Mouse (Mus musculus) midbrain, embryonic 10.5 days (tissue): ENCODE measurements at regions not wholly inside any gene's neighbourhood (a gene's known extent, or its start where the extent isn't known, plus 50 kb on each side); places are given as distances from the start of the nearest gene placed in this dataset.

Experiments
- DNase-seq: peaks from one replicate; pipeline ENCODE4 v3.0.0-alpha.2; 2017; ENCODE audit warnings: low spot score
- H3K27ac ChIP-seq: fragments of 300-500 bp; sonication (generic); replicated peaks from 2 replicates; pipeline ENCODE4 v1.5.1; 2016; ENCODE audit warnings: mild to moderate bottlenecking
- H3K27me3 ChIP-seq: fragments of 300-500 bp; sonication (generic); 2 replicates; pipeline ENCODE4 v1.6.1; 2016; ENCODE audit warnings: low read depth, mild to moderate bottlenecking; ENCODE audit not compliant: poor library complexity, severe bottlenecking
- H3K36me3 ChIP-seq: fragments of 300-500 bp; sonication (generic); 2 replicates; pipeline ENCODE4 v1.6.1; 2016; ENCODE audit warnings: mild to moderate bottlenecking, moderate library complexity
- H3K4me1 ChIP-seq: fragments of 300-500 bp; sonication (generic); 2 replicates; pipeline ENCODE4 v1.6.1; 2016
- H3K4me3 ChIP-seq: fragments of 300-500 bp; sonication (generic); 2 replicates; pipeline ENCODE4 v1.5.1; 2016; ENCODE audit warnings: mild to moderate bottlenecking, moderate library complexity
- H3K9me3 ChIP-seq: fragments of 300-500 bp; sonication (generic); replicated peaks from 2 replicates; pipeline ENCODE4 v1.6.1; 2016; ENCODE audit warnings: mild to moderate bottlenecking
- WGBS: fragments of 180-500 bp; shearing (Covaris S2); methylation state at CpG from one replicate; pipeline ENCODE4 v1.1.7; 2016; 5-methylcytosine and 5-hydroxymethylcytosine counted together

- H3K27ac ChIP-seq = peak overlapping the region; percentile 84
- 19% methylated on average over 7 of the region's 7 CpGs for WGBS
- no peaks in the 10 kb centered on the region for H3K9me3 ChIP-seq
- peak overlapping the region; percentile 27; the same call in 1 of the 2 replicates for H3K4me3 ChIP-seq
- peaks cover 39% of the 10 kb centered on the region for H3K4me1 ChIP-seq
- peak; percentile 29 for DNase-seq
- H3K36me3 ChIP-seq = no peaks in the 10 kb centered on the region
- H3K27me3 ChIP-seq = peaks cover 10% of the 10 kb centered on the region; the same call in 1 of the 2 replicates
Observed at GRCm38 (mm10) chr11:57583636-57584277, 61.5 kb upstream of the Galnt10 start.

GRCm38 (mm10) chr11:57585646-57586045, 59.6 kb upstream of the Galnt10 start:
- WGBS = 82% methylated on average over 3 of the region's 3 CpGs
- no peak for DNase-seq
- Histone ChIP-seq H3K27ac (no peak overlapping the region), H3K9me3 (no peaks in the 10 kb centered on the region), H3K36me3 (no peaks in the 10 kb centered on the region), H3K4me1 (peaks cover 39% of the 10 kb centered on the region), H3K27me3 (peaks cover 10% of the 10 kb centered on the region; the same call in 1 of the 2 replicates), H3K4me3 (no peak overlapping the region)

- no peak for DNase-seq
- Histone ChIP-seq H3K27me3 (no peaks in the 10 kb centered on the region; the same call in 1 of the 2 replicates), H3K4me1 (peaks cover 8% of the 10 kb centered on the region), H3K9me3 (no peaks in the 10 kb centered on the region), H3K4me3 (no peak overlapping the region), H3K27ac (no peak overlapping the region), H3K36me3 (no peaks in the 10 kb centered on the region)
- WGBS = 90% methylated on average over 7 of the region's 7 CpGs
Observed at GRCm38 (mm10) chr11:57592228-57592748, 53.0 kb upstream of the Galnt10 start.
